Mouse (Mus musculus) lung, embryonic 15.5 days (tissue): ENCODE results near the gene Slc41a2. TPM values are rescaled to one million over a fixed set of nuclear protein-coding genes. Genes with fewer than 3 reads are reported as not detected.

Source experiments
- ATAC-seq: fragments of 200-750 bp; cut with Nextera tagmentation; 2 replicates; pipeline ENCODE4 v1.8.0; 2017; ENCODE audit warnings: moderate number of reproducible peaks, borderline replicate concordance; ENCODE audit not compliant: low FRiP score, low TSS enrichment; ENCODE audit errors: extremely low read depth
- H3K27ac ChIP-seq: fragments of 300-500 bp; sonication (generic); 2 replicates; pipeline ENCODE4 v1.5.1; 2015; ENCODE audit warnings: moderate library complexity, mild to moderate bottlenecking, inconsistent platforms
- H3K27me3 ChIP-seq: fragments of 300-500 bp; sonication (generic); 2 replicates; pipeline ENCODE4 v1.6.1; 2015; ENCODE audit warnings: inconsistent platforms
- H3K36me3 ChIP-seq: fragments of 300-500 bp; sonication (generic); 2 replicates; pipeline ENCODE4 v1.6.1; 2015; ENCODE audit warnings: inconsistent platforms
- H3K4me1 ChIP-seq: fragments of 300-500 bp; sonication (generic); 2 replicates; pipeline ENCODE4 v1.6.1; 2015; ENCODE audit warnings: inconsistent platforms
- H3K4me2 ChIP-seq: fragments of 300-500 bp; sonication (generic); 2 replicates; pipeline ENCODE4 v1.6.1; 2015; ENCODE audit warnings: inconsistent platforms, mild to moderate bottlenecking, moderate library complexity
- H3K4me3 ChIP-seq: fragments of 300-500 bp; sonication (generic); 2 replicates; pipeline ENCODE4 v1.5.1; 2015; ENCODE audit warnings: mild to moderate bottlenecking, inconsistent platforms
- H3K9ac ChIP-seq: fragments of 300-500 bp; sonication (generic); 2 replicates; pipeline ENCODE4 v1.6.1; 2015; ENCODE audit warnings: inconsistent platforms
- H3K9me3 ChIP-seq: fragments of 300-500 bp; sonication (generic); 2 replicates; pipeline ENCODE4 v1.6.1; 2016; ENCODE audit warnings: inconsistent platforms
- WGBS: fragments of 180-500 bp; shearing (Covaris S2); methylation state at CpG from one replicate; pipeline ENCODE4 v1.1.7; 2015; 5-methylcytosine and 5-hydroxymethylcytosine counted together
- polyA plus RNA-seq: library from polyadenylated mRNA; unstranded; fragments of >200 nt; fragmentation: Nextera tagmentation; extraction: Ambion mirVana; gene quantifications from 2 replicates; pipeline ENCODE4 v1.2.1, GENCODE M21; 2015

The Slc41a2 gene
- polyA plus RNA-seq, 1 experiment from 2014 or later: 0.79 TPM

DNA sequence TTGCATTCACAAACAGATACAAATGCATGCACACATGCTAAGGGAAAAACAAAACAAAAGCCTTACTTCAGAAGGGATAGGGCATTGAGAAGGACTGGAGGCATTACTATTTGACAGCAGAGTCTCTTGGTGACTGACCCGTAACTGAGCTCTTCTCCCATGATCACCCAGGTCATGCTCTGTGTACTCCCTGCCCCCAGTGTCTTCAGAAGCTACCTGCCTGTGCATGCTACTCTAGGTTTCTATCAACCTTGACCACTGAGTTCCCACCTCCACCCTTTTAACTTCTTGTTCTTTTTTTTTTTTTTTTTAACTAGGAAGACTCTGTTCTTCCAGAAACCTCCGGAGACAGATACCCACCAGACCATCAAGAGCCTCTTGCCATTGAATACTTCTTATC, 13.0 kb upstream of the Slc41a2 start:
- 87% methylated on average over 2 of the region's 2 CpGs for WGBS
- H3K9me3 ChIP-seq: no peaks in the 10 kb centered on the region
- ATAC-seq: no peak

DNA sequence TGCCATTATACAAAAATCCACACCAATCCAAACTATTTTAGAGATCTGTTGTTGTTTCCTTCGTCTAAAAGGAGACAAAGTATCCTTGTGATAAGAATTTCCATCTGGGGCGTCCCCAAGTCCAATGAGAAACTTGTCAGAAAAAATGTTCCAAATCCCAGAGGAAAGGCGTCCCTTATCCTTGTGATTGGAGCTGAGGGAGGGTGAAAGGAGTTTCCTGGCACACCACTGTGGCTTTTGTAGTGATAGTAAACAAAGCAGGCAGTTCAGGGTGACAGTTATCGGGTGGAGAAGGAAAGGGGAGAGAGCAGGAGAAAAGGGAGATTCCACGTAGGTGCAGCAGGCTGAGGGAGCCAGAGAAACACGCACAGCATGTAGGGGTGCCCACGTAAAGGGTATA, 9.8 kb upstream of the Slc41a2 start:
- Histone ChIP-seq H3K27me3 (no peaks in the 10 kb centered on the region), H3K27ac (no peak overlapping the region), H3K36me3 (no peaks in the 10 kb centered on the region), H3K9me3 (no peaks in the 10 kb centered on the region), H3K9ac (no peak overlapping the region), H3K4me1 (no peaks in the 10 kb centered on the region), H3K4me3 (no peak overlapping the region), H3K4me2 (no peak overlapping the region)
- 20% methylated on average over 7 of the region's 7 CpGs for WGBS
- no peak for ATAC-seq

More for the DNA sequence above, 13.0 kb upstream of the Slc41a2 start:
- Histone ChIP-seq H3K4me3 (no peak overlapping the region), H3K27ac (no peak overlapping the region), H3K4me1 (peaks cover 12% of the 10 kb centered on the region; the same call in 1 of the 2 replicates), H3K9ac (no peak overlapping the region), H3K36me3 (no peaks in the 10 kb centered on the region), H3K4me2 (no peak overlapping the region), H3K27me3 (no peaks in the 10 kb centered on the region)

DNA sequence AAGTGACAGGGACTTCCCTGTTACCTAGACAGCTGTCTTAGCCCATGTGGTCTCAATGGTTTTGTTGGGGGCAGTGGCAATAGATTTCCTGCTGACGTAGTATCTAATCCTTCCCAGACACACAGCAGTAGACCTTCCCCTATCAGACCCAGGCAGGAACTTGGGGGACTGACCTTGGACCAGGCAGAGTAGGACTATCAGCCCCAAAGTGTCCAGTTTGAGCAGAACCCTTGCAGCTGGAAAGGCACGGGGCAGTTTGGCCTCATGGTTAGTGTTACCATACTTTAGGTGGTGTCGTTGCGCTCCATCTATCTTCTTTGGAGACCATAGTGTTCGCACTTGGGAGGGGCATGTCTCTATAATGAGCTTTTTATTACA, 8.7 kb upstream of the Slc41a2 start:
- Histone ChIP-seq H3K27me3 (no peaks in the 10 kb centered on the region), H3K36me3 (no peaks in the 10 kb centered on the region), H3K4me1 (no peaks in the 10 kb centered on the region), H3K9me3 (no peaks in the 10 kb centered on the region), H3K9ac (no peak overlapping the region), H3K4me3 (no peak overlapping the region), H3K4me2 (no peak overlapping the region), H3K27ac (no peak overlapping the region)
- WGBS: 89% methylated on average over 5 of the region's 5 CpGs
- no peak for ATAC-seq

DNA sequence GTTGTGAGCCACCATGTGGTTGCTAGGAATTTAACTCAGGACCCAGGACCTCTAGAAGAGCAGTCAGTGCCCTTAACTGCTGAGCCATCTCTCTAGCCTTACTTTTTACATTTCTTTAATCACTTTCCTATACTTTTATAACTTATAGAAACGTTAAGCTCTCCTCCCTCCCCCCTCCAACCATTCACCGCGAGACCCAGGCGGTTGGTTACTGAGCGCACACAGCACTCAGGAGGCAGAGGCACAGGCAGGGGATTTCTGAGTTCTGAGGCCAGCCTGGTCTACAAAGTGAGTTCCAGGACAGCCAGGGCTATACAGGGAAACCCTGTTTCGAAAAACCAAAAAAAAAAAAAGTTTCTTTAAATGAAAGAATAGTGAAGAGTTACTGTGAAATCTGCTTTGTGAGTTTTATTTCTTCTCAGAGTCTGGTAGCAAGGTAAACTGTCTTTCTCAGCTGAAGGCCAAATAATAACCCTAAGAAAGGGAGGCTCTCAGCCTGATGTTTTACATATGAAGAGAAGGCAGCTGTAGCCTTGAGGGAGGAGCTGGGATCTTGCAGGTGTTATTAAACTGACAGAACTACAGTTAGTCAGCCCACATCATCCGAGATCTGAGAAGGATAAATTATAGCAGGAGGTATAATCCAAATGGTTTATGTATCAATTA, 8.1 kb upstream of the Slc41a2 start:
- 56% methylated on average over 7 of the region's 7 CpGs for WGBS
- no peaks in the 10 kb centered on the region for H3K27me3 ChIP-seq
- no peak overlapping the region for H3K9ac ChIP-seq
- no peaks in the 10 kb centered on the region for H3K4me1 ChIP-seq
- H3K4me3 ChIP-seq: no peak overlapping the region
- no peak for ATAC-seq
- H3K4me2 ChIP-seq: no peak overlapping the region
- H3K36me3 ChIP-seq: no peaks in the 10 kb centered on the region
- no peak overlapping the region for H3K27ac ChIP-seq
- H3K9me3 ChIP-seq: no peaks in the 10 kb centered on the region

DNA sequence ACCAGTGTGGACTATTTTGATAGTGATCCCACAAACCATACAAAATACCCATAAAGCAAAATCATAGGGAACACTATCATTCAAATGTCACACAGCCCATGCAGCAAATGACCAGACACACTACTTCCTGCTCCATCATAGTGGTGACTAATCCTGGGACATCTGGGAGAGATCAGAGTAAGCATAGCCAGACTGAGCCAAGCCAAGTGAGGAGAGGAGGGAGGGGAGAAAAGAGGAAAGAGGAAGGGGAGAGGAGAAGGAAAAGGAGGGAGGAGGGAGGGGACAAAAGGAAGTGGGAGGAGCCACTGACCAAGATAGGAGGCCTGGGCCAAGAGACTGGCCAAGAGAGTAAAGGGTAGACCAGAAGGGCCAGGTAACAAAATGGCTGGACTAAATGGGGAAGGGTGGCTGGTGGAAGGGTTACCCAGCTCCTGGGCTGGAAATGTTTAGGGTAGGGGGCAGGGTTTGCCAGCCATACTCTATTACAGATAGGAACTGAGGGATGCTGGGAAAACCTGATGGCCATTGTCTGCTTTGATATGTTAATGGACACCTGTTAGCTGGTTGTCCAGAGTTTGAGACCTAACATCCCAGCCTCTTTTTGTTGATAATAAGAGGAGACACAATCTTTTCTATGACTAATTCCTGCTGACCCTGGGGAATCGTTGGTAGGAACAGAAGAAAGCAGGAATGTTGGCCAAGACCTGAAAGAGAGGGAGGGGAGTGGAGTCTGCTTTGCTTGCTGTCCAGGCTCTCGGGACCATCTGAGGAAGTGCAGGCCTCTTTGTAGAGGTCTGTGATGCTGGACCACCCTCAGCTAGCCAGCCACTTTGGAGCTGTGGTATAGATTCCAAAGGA, 6.4 kb upstream of the Slc41a2 start:
- H3K36me3 ChIP-seq: no peaks in the 10 kb centered on the region
- H3K4me3 ChIP-seq: no peak overlapping the region
- ATAC-seq: no peak
- H3K9ac ChIP-seq: no peak overlapping the region
- no peak overlapping the region for H3K4me2 ChIP-seq
- H3K4me1 ChIP-seq: no peaks in the 10 kb centered on the region
- H3K27me3 ChIP-seq: peaks cover 10% of the 10 kb centered on the region; the same call in 1 of the 2 replicates
- H3K9me3 ChIP-seq: no peaks in the 10 kb centered on the region
- WGBS: 54% methylated on average over 2 of the region's 2 CpGs
- no peak overlapping the region for H3K27ac ChIP-seq

DNA sequence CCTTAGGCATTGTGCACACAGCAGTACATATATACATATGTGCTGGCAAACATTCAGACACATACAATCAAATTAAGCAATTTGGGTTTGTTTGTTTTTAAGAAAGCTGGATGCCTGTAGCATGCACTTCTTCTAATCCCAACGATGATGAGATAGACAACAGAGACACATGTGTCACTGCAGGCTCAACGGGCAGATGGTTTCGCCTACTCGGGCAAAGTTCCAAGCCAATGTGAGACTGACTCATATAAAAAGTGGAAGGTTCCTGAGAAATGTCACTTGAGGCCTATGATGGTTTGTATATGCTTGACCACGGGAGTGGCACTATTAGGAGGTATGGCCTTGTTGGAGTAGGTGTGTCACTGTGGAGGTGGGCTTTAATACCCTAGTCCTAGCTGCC, 5.5 kb upstream of the Slc41a2 start:
- no peak overlapping the region for H3K4me3 ChIP-seq
- H3K9ac ChIP-seq: no peak overlapping the region
- peaks cover 15% of the 10 kb centered on the region; the same call in 1 of the 2 replicates for H3K27me3 ChIP-seq
- H3K9me3 ChIP-seq: no peaks in the 10 kb centered on the region
- H3K27ac ChIP-seq: no peak overlapping the region
- ATAC-seq: no peak
- no peaks in the 10 kb centered on the region for H3K36me3 ChIP-seq
- H3K4me1 ChIP-seq: no peaks in the 10 kb centered on the region
- 64% methylated on average over 5 of the region's 5 CpGs for WGBS
- no peak overlapping the region for H3K4me2 ChIP-seq

DNA sequence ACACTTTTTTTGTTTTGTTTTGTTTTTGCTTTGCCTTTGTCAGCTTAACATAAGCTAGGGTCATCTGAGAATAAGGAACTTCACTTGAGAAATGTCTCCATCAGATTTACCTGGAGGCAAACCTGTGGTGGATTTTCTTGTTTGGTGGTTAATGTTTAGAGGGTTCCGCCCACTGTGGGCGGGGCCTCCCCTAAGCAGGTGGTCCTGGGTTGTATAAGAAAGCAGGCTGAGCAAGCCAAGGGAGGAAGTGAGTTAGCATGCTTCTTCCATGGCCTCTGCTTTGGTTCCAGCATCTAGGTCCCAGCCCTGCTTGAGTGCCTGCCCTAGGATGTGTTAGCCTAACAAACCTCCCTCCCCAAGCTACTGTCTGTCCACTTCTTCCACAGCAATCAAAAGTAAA, 3.5 kb upstream of the Slc41a2 start:
- Histone ChIP-seq H3K4me1 (peaks cover 8% of the 10 kb centered on the region), H3K9ac (no peak overlapping the region), H3K27me3 (peaks cover 33% of the 10 kb centered on the region), H3K4me2 (no peak overlapping the region), H3K9me3 (no peaks in the 10 kb centered on the region), H3K4me3 (no peak overlapping the region), H3K36me3 (no peaks in the 10 kb centered on the region), H3K27ac (no peak overlapping the region)
- ATAC-seq: no peak
- 36% methylated on average over 2 of the region's 2 CpGs for WGBS

DNA sequence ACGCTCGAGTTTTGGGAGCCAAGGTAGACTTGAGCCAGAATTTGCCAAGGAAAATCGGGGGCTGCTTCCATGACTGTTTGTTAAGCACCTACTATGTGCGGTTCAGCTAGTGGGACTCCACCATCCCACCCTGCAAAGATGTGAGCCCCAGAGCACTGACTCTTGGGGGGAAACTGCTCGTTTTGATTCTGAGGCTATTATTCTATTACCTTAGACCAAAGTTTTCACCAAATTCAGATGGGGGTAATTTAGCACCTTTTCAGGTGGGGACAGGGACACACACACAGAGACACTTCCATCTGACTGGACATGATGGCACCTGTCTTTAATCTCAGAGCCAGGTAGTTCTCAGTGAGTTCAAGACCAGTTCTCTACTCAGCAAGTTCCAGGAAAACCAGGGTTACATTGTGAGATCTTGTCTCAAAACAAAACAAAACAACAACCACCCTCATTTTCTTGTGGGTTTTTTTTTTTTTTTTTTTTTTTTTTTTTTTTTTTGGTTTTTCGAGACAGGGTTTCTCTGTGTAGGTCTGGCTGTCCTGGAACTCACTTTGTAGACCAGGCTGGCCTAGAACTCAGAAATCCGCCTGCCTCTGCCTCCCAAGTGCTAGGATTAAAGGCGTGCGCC, 403 bp upstream of the Slc41a2 start:
- peak overlapping the region; percentile 41; the same call in 1 of the 2 replicates for H3K9ac ChIP-seq
- no peak for ATAC-seq

DNA sequence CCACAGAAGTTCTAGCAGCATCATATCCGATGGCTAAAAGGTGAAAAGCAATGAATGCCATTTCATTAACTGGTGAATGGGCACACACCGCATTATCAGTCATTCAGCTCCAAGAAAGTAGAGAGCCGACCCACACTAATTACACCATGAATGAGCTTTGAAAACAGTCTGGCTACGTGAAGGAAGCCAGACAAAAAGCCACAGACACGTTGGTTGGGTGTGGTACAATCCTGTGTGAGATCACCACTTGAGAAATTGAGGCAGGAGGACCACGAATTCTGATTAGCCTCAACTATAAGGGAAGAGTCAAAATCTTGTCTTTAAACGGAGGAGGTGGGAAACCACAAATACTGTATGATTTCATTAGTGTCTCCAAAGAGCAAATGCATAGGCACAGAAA, 1.3 kb downstream of the Slc41a2 start:
- peaks cover 8% of the 10 kb centered on the region for H3K4me1 ChIP-seq
- no peak for ATAC-seq
- no peak overlapping the region for H3K4me2 ChIP-seq
- no peak overlapping the region for H3K4me3 ChIP-seq
- H3K9me3 ChIP-seq: no peaks in the 10 kb centered on the region
- no peak overlapping the region for H3K9ac ChIP-seq
- no peaks in the 10 kb centered on the region for H3K36me3 ChIP-seq
- WGBS: 32% methylated on average over 7 of the region's 7 CpGs
- H3K27ac ChIP-seq: no peak overlapping the region
- H3K27me3 ChIP-seq: peaks cover 57% of the 10 kb centered on the region

More for the DNA sequence above, 403 bp upstream of the Slc41a2 start:
- H3K27me3 ChIP-seq: peaks cover 57% of the 10 kb centered on the region
- peak overlapping the region; percentile 49 for H3K4me3 ChIP-seq
- no peaks in the 10 kb centered on the region for H3K36me3 ChIP-seq
- peak overlapping the region; percentile 94 for H3K4me2 ChIP-seq
- WGBS: 47% methylated on average over 8 of the region's 9 CpGs
- peaks cover 8% of the 10 kb centered on the region for H3K4me1 ChIP-seq
- no peaks in the 10 kb centered on the region for H3K9me3 ChIP-seq
- no peak overlapping the region for H3K27ac ChIP-seq

DNA sequence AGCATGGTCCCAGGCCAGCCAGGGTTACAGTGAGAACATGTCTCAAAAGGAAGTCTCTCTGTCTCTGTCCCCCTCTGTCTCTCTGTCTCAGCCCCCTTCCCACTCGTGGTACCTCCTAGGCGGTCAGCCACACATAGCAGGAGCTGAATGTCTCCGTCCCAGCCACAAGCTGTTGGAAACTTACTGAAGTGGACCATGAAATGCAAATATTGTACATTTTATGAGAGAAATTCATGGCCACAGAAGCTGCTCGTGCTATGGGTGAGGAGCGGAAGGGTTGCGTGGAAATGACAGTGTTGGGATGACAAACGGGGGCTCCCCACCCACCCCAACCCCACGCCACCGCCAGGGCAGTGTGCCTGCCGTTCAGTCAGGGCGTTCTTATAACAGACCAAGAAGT, 5.1 kb downstream of the Slc41a2 start:
- Histone ChIP-seq H3K27me3 (peaks cover 36% of the 10 kb centered on the region), H3K4me2 (no peak overlapping the region), H3K27ac (no peak overlapping the region), H3K9me3 (no peaks in the 10 kb centered on the region), H3K4me1 (peaks cover 5% of the 10 kb centered on the region), H3K9ac (no peak overlapping the region), H3K36me3 (no peaks in the 10 kb centered on the region), H3K4me3 (no peak overlapping the region)
- ATAC-seq: no peak
- WGBS: 68% methylated on average over 11 of the region's 11 CpGs

DNA sequence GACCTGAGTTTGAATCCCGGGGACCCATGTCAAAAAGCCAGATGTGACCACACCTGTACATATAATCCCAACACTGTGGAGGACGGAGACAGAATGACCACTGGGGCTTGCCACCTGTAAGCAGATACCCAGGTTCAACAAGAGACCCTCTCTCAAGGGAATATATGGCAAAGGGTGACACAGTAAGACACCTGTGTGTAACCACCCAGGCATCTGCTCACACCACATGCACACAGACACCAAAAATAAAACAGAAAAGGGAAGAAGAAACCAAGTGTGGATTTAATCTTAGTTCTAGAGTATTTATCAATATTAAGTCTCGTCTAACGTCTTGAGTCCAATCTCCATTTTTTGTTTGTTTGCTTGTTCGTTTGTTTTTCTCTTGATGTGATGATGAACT, 5.9 kb downstream of the Slc41a2 start:
- no peak overlapping the region for H3K9ac ChIP-seq
- H3K9me3 ChIP-seq: no peaks in the 10 kb centered on the region
- peaks cover under 1% of the 10 kb centered on the region for H3K4me1 ChIP-seq
- WGBS: 86% methylated on average over 5 of the region's 5 CpGs
- no peak overlapping the region for H3K27ac ChIP-seq
- H3K36me3 ChIP-seq: no peaks in the 10 kb centered on the region
- H3K4me3 ChIP-seq: no peak overlapping the region
- H3K4me2 ChIP-seq: no peak overlapping the region
- H3K27me3 ChIP-seq: peaks cover 28% of the 10 kb centered on the region
- no peak for ATAC-seq

DNA sequence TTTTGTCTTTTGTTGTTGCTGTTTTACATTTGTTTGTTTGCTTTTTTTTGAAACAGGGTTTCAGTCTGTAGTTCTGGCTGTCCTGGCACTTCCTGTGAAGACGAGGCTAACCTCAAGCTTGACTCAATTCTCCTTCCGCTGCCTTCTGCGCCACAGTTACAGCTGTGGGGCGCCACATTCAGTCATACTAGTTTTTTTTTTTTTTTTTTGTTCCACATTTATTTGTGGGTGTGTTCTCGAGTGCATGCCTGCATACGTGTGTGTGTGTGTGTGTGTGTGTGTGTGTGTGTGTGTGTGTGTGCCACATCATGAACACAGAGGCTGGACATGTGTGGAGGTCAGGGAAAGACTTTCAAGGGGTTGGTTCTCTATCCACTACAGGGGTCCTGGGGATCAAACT, 7.3 kb downstream of the Slc41a2 start:
- Histone ChIP-seq H3K4me3 (no peak overlapping the region), H3K9me3 (no peaks in the 10 kb centered on the region), H3K4me2 (no peak overlapping the region), H3K9ac (no peak overlapping the region), H3K4me1 (no peaks in the 10 kb centered on the region), H3K27ac (no peak overlapping the region), H3K36me3 (no peaks in the 10 kb centered on the region), H3K27me3 (peaks cover 15% of the 10 kb centered on the region)
- no peak for ATAC-seq
- WGBS: 67% methylated on average over 6 of the region's 6 CpGs
